Mouse (Mus musculus) C2C12 (cell line): ENCODE measurements around the gene Tmsb10.

Source experiments
- CTCF ChIP-seq: IDR thresholded peaks from one replicate; pipeline ENCODE4 v1.5.1; 2011; ENCODE audit not compliant: control insufficient read depth, insufficient read depth, insufficient read length
- MAX ChIP-seq: IDR thresholded peaks from one replicate; pipeline ENCODE4 v1.6.1; 2011; ENCODE audit warnings: mild to moderate bottlenecking, control low read depth
- MYOD1 ChIP-seq: IDR thresholded peaks from one replicate; pipeline ENCODE4 v1.6.1; 2011; ENCODE audit warnings: low read depth; ENCODE audit not compliant: control insufficient read depth, insufficient read length
- MYOG ChIP-seq: IDR thresholded peaks from one replicate; pipeline ENCODE4 v1.6.1; 2011; ENCODE audit not compliant: control insufficient read depth, insufficient read length; ENCODE audit errors: extremely low read depth
- USF1 ChIP-seq: IDR thresholded peaks from one replicate; pipeline ENCODE4 v1.6.1; 2011; ENCODE audit warnings: low read depth, mild to moderate bottlenecking, control low read depth, moderate library complexity

GRCm38 (mm10) chr6:72921081-72921480, 37.5 kb downstream of the Tmsb10 start:
- TF ChIP-seq CTCF (no peak), MAX (no peak), USF1 (no peak), MYOD1 (no peak), MYOG (no peak)
